Mouse (Mus musculus): ENCODE data around the gene Asap3.

Gene Asap3

GRCm38 (mm10) chr4:136180408-136181330 is 25.5 kb upstream of the Asap3 start:
- CTCF ChIA-PET, result interaction anchor here (0.6 to 1.6 kb wide), 4 partner anchors 9 to 97 kb away, joined by 4 to 12 read pairs (median 6); no protein-coding TSS in a partner anchor

GRCm38 (mm10) chr4:136181367-136181766 is 24.8 kb upstream of the Asap3 start:
- CTCF ChIA-PET, result interaction anchor here (0.6 to 1.6 kb wide), 4 partner anchors 8 to 96 kb away, joined by 4 to 12 read pairs (median 6); no protein-coding TSS in a partner anchor

- CTCF ChIA-PET, result interaction anchor here (0.6 to 0.7 kb wide), 3 partner anchors 8 to 11 kb away, joined by 3 to 8 read pairs (median 4); no protein-coding TSS in a partner anchor
These were observed 20.8 kb upstream of the Asap3 start for GRCm38 (mm10) chr4:136185375-136185774.

GRCm38 (mm10) chr4:136186315-136186714 is 19.9 kb upstream of the Asap3 start:
- CTCF ChIA-PET, result no interaction called here

- CTCF ChIA-PET, result no interaction called here
These were observed 19.3 kb upstream of the Asap3 start for GRCm38 (mm10) chr4:136186739-136187472.

- CTCF ChIA-PET, result interaction anchor here (0.6 to 1.5 kb wide), 7 partner anchors 8 to 124 kb away, joined by 3 to 12 read pairs (median 4); no protein-coding TSS in a partner anchor
These were observed 17.0 kb upstream of the Asap3 start for GRCm38 (mm10) chr4:136188973-136189737.

- CTCF ChIA-PET, result interaction anchor here (0.7 to 1.5 kb wide), 4 partner anchors 9 to 124 kb away, joined by 3 to 12 read pairs (median 4); no protein-coding TSS in a partner anchor
These were observed 16.3 kb upstream of the Asap3 start for GRCm38 (mm10) chr4:136189912-136190311.

GRCm38 (mm10) chr4:136193571-136193970 is 12.6 kb upstream of the Asap3 start:
- CTCF ChIA-PET, result interaction anchor here (0.5 kb wide), 2 partner anchors 29 to 405 kb away, joined by 3 read pairs; no protein-coding TSS in a partner anchor

- CTCF ChIA-PET, result no interaction called here
These were observed 11.1 kb upstream of the Asap3 start for GRCm38 (mm10) chr4:136195029-136195428.

GRCm38 (mm10) chr4:136195629-136196028 is 10.5 kb upstream of the Asap3 start:
- CTCF ChIA-PET, result no interaction called here

GRCm38 (mm10) chr4:136196201-136196600 is 10.0 kb upstream of the Asap3 start:
- CTCF ChIA-PET, result no interaction called here

GRCm38 (mm10) chr4:136198846-136199245 is 7.3 kb upstream of the Asap3 start:
- CTCF ChIA-PET, result no interaction called here

- CTCF ChIA-PET, result interaction anchor here (0.5 to 1.1 kb wide), 5 partner anchors 10 to 342 kb away, joined by 3 to 4 read pairs (median 4); no protein-coding TSS in a partner anchor
These were observed 6.4 kb upstream of the Asap3 start for GRCm38 (mm10) chr4:136199562-136200292.

GRCm38 (mm10) chr4:136202509-136202908 is 3.7 kb upstream of the Asap3 start:
- CTCF ChIA-PET, result interaction anchor here (0.6 to 1.0 kb wide), 6 partner anchors 24 to 1984 kb away, joined by 3 to 10 read pairs (median 3); no protein-coding TSS in a partner anchor

GRCm38 (mm10) chr4:136204775-136205174 is 1.4 kb upstream of the Asap3 start:
- CTCF ChIA-PET, result interaction anchor here (0.6 kb wide), 1 partner anchor 53 kb away, joined by 3 read pairs; no protein-coding TSS in a partner anchor

GRCm38 (mm10) chr4:136206943-136207342 is 778 bp downstream of the Asap3 start:
- CTCF ChIA-PET, result no interaction called here

- CTCF ChIA-PET, result interaction anchor here (1.2 kb wide), 1 partner anchor 11 kb away, joined by 4 read pairs; no protein-coding TSS in a partner anchor
These were observed 4.8 kb downstream of the Asap3 start for GRCm38 (mm10) chr4:136210931-136211330.

GRCm38 (mm10) chr4:136213629-136214028 is 7.5 kb downstream of the Asap3 start:
- CTCF ChIA-PET, result no interaction called here

GRCm38 (mm10) chr4:136214828-136215227 is 8.7 kb downstream of the Asap3 start:
- CTCF ChIA-PET, result no interaction called here

- CTCF ChIA-PET, result no interaction called here
These were observed 9.4 kb downstream of the Asap3 start for GRCm38 (mm10) chr4:136215576-136215975.

Measured in spleen, embryonic (tissue).